Mouse (Mus musculus) hindbrain, embryonic 13.5 days (tissue): Measurements from ENCODE around the gene Mon1a. TPM values are rescaled to one million over a fixed set of nuclear protein-coding genes. Genes with fewer than 3 reads are reported as not detected.

Experiments
- ATAC-seq: fragments of 200-750 bp; cut with Nextera tagmentation; 2 replicates; pipeline ENCODE4 v1.8.0; 2017; ENCODE audit warnings: moderate TSS enrichment; ENCODE audit not compliant: low FRiP score
- H3K27ac ChIP-seq: fragments of 300-500 bp; sonication (generic); 2 replicates; pipeline ENCODE4 v1.5.1; 2015; ENCODE audit warnings: inconsistent platforms, mild to moderate bottlenecking, moderate library complexity
- H3K27me3 ChIP-seq: fragments of 300-500 bp; sonication (generic); 2 replicates; pipeline ENCODE4 v1.6.1; 2015; ENCODE audit warnings: mild to moderate bottlenecking, inconsistent platforms
- H3K36me3 ChIP-seq: fragments of 300-500 bp; sonication (generic); 2 replicates; pipeline ENCODE4 v1.6.1; 2015; ENCODE audit warnings: mild to moderate bottlenecking, inconsistent platforms
- H3K4me1 ChIP-seq: fragments of 300-500 bp; sonication (generic); replicated peaks from 2 replicates; pipeline ENCODE4 v1.6.1; 2015; ENCODE audit warnings: inconsistent platforms
- H3K4me2 ChIP-seq: fragments of 300-500 bp; sonication (generic); 2 replicates; pipeline ENCODE4 v1.6.1; 2015; ENCODE audit warnings: inconsistent platforms, mild to moderate bottlenecking, moderate library complexity
- H3K4me3 ChIP-seq: fragments of 300-500 bp; sonication (generic); 2 replicates; pipeline ENCODE4 v1.5.1; 2015; ENCODE audit warnings: mild to moderate bottlenecking, inconsistent platforms
- H3K9ac ChIP-seq: fragments of 300-500 bp; sonication (generic); 2 replicates; pipeline ENCODE4 v1.6.1; 2015; ENCODE audit warnings: mild to moderate bottlenecking, inconsistent platforms
- H3K9me3 ChIP-seq: fragments of 300-500 bp; sonication (generic); 2 replicates; pipeline ENCODE4 v1.6.1; 2016; ENCODE audit warnings: inconsistent platforms
- WGBS: fragments of 180-500 bp; shearing (Covaris S2); methylation state at CpG from one replicate; pipeline ENCODE4 v1.1.7; 2015; 5-methylcytosine and 5-hydroxymethylcytosine counted together
- polyA plus RNA-seq: library from polyadenylated mRNA; unstranded; fragments of >200 nt; fragmentation: Nextera tagmentation; extraction: Ambion mirVana; gene quantifications from 2 replicates; pipeline ENCODE4 v1.2.1, GENCODE M21; 2015

Gene Mon1a
- polyA plus RNA-seq, 1 experiment from 2014 or later: 25.2 TPM

DNA sequence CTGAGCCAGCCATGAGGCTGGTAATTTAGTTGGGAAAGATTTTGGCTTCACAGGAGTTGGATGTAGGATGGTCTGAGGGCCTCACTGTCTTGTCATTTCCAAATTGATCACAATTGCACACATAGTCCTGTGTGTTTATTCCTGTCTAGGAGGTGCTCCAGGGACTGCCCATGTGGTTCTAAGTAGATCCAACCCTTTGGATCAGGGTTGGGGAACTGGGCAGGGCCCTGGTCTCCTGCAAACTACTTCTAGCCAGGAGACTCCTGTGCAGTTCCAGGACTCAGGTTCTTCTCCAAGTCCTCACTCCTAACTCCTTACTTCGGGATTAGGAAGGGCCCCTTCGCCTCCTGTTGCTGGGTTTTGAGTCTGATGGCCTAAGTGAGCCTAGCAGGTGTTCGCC is 47.4 kb downstream of the Mon1a start, which contains the start of gene Camkv:
Gene Camkv, plus strand, starts transcription at position 301 of the 400 bp plus-strand sequence.
- ATAC-seq: no peak
- H3K36me3 ChIP-seq: no peaks in the 10 kb centered on the region
- H3K27me3 ChIP-seq: peaks cover 27% of the 10 kb centered on the region
- H3K27ac ChIP-seq: no peak within 1 kb of the TSS
- peaks cover 29% of the 10 kb centered on the region for H3K4me1 ChIP-seq
- 13% methylated on average over 3 of the region's 3 CpGs for WGBS
- H3K9me3 ChIP-seq: no peaks in the 10 kb centered on the region
- peak within 1 kb of the TSS; percentile 53 for H3K4me3 ChIP-seq
- peak within 1 kb of the TSS; percentile 91 for H3K4me2 ChIP-seq
- peak within 1 kb of the TSS; percentile 72 for H3K9ac ChIP-seq

DNA sequence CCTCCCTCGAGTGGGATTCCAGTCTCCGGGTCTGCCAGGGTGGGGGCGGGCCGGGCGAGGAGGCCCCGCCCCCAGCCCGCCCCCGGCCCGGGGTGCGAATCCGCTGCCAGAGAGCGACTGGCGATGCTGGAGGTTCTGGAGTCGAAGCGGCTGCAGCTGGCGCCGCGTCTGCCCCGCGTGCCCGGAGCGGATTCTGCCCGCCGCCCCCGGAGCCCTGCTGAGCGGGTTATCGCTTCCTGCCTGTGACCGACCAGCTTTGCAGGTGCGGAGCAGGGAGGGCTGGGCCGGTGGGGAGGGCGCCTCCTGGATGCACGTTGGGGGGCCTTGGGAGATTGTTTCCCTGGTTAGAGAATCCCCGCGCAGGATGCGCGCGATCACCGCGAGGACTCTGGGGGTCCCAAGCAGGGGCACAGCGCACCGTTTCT is 47.9 kb downstream of the Mon1a start:
- Histone ChIP-seq H3K4me3 (peak overlapping the region; percentile 53), H3K27ac (no peak overlapping the region), H3K4me2 (peak overlapping the region; percentile 91), H3K36me3 (no peaks in the 10 kb centered on the region), H3K9ac (peak overlapping the region; percentile 72), H3K4me1 (peaks cover 29% of the 10 kb centered on the region), H3K27me3 (peaks cover 27% of the 10 kb centered on the region), H3K9me3 (no peaks in the 10 kb centered on the region)
- ATAC-seq: peak; percentile 50
- under 1% methylated on average over 40 of the region's 41 CpGs for WGBS

DNA sequence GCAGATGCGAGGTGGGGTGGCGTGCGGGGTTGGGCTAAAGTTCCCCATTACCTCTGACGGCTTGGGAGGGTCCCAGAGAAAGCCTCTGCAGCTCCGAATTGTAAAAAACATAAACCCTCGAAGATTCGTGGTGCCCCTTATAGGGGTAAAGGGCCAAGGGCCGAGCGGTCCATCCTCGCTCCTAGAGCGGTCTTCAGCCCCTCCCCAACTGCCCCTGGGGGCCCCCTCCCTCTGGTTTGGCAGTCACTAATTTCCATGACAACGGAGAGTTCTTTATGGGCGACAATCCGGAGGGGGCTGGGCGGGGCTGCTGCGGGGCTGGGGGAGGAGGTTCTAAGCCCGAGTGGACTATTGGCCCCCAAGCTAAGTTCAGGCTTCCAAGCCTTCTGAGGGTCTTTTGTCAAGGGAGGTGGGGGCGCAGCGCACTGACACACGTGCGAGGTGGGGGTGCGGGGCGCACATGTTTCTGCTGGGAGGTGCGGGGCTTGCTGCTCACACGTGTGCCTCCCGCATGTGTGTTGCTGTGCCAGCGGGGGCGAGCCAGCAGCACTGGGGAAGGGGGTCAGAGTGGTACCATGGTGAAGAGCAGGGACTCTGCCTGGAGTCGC is 48.4 kb downstream of the Mon1a start:
- Histone ChIP-seq H3K9me3 (no peaks in the 10 kb centered on the region), H3K36me3 (no peaks in the 10 kb centered on the region), H3K4me2 (peak overlapping the region; percentile 91), H3K27me3 (peaks cover 27% of the 10 kb centered on the region), H3K9ac (peak overlapping the region; percentile 72), H3K4me3 (peak overlapping the region; percentile 53), H3K27ac (no peak overlapping the region), H3K4me1 (peaks cover 29% of the 10 kb centered on the region)
- under 1% methylated on average over 29 of the region's 29 CpGs for WGBS
- peak; percentile 62 for ATAC-seq

DNA sequence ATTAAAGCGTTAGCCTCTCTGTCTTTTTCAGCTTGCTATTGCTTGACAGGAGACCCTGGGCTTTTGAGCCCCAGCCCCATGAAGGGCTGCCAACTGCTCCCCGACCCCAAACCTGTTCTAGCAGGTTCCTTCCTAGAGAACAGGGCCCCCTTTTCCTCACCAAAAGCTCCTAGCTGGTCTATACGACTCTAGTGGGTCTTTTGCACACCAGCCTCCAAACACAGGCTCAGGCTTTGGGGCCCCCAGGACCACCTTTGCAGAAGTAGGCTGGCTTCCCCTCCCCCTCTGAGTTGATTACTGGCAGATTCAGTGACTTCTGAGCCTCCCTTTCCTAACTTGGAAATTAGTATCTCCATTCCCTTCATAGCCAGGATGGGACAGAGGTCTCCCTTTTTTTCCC is 48.9 kb downstream of the Mon1a start:
- H3K4me2 ChIP-seq: peak overlapping the region; percentile 91
- WGBS: 8% methylated on average over 3 of the region's 3 CpGs
- H3K4me3 ChIP-seq: peak overlapping the region; percentile 53
- H3K9me3 ChIP-seq: no peaks in the 10 kb centered on the region
- peak overlapping the region; percentile 72 for H3K9ac ChIP-seq
- peaks cover 27% of the 10 kb centered on the region for H3K27me3 ChIP-seq
- H3K4me1 ChIP-seq: peaks cover 27% of the 10 kb centered on the region
- no peaks in the 10 kb centered on the region for H3K36me3 ChIP-seq
- no peak overlapping the region for H3K27ac ChIP-seq
- 0 out of 2 replicates have a peak, but pooled peaks have one; percentile 8 for ATAC-seq

DNA sequence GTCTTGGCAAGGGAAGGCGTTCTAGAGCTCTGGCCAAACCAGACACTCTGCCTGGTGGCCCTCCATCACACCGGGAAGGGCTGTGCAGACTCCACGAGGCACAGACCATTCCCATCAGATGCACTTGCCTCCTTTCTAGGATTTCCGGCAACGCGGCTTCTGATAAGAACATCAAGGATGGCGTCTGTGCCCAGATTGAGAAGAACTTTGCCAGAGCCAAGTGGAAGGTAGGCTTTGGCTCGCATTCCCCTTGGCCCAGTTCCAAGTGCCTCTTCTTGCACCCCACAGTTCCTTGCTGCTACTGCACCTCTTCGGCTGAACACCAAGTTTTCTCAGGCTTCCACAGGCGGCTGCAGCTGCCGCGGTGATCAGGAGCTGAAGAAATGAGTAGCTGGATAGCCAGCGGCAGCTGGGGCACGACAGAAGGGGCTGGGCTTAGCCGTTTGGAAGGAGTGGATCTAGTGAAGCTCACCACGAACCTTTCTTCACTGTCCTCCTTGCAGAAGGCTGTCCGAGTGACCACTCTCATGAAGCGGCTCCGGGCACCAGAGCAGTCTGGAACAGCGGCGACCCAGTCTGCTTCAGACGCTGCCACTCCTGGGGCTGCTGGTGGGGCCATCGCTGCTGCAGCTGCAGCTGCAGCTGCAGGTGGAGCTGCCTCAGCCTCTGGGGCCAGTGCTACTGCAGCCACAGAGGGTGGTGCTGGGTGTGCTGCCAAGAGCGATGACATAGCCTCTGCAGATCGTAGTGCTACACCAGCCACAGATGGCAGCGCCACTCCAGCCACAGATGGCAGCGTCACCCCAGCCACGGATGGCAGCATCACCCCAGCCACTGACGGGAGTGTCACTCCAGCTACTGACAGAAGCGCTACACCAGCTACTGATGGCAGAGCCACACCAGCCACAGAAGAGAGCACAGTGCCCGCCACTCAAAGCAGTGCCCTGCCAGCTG is 59.6 kb downstream of the Mon1a start:
- no peak overlapping the region for H3K27ac ChIP-seq
- no peak for ATAC-seq
- 91% methylated on average over 31 of the region's 31 CpGs for WGBS

DNA sequence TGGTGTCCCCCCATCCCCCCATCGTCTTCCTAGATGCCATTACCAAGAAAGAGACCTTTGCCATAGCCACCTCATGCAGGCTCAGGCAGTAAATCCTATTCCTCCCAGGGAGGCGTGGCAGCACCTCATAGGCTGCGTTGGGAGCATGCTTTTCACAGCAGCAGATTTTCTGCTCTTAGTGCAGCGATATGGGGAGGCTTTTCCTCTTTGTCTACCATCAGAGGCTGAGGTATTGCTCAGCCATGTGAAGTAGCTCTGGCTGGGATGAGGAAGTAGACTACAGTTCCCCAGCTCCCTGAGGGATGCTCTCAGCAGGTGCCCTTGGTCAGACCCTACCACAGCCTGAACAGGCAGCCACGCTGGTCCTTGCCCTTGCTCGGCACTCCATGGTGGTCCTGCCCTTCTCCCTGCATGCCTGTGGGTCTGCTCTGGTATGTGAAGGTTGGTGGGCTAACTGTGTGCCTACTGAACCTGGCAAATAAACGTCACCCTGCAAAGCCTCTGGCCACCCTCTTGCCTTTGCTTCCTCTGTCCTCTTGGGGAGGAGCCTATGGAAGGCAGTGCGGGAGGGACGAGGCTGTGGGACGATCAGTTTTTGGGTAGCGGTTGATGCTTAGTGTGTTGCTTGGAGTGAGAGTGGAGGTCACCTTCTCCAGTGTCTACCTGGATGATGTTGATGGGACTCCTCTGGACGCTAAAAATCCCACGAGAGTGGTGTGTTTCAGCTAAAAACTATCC is 61.4 kb downstream of the Mon1a start:
- no peak for ATAC-seq
- Histone ChIP-seq H3K9ac (no peak overlapping the region), H3K36me3 (no peaks in the 10 kb centered on the region), H3K4me2 (no peak overlapping the region), H3K4me1 (peaks cover 16% of the 10 kb centered on the region), H3K4me3 (no peak overlapping the region), H3K9me3 (no peaks in the 10 kb centered on the region), H3K27me3 (no peaks in the 10 kb centered on the region), H3K27ac (no peak overlapping the region)
- WGBS: 86% methylated on average over 13 of the region's 13 CpGs

More for the DNA sequence above, 59.6 kb downstream of the Mon1a start:
- no peak overlapping the region for H3K9ac ChIP-seq
- H3K9me3 ChIP-seq: no peaks in the 10 kb centered on the region
- no peak overlapping the region for H3K4me3 ChIP-seq
- no peaks in the 10 kb centered on the region for H3K27me3 ChIP-seq
- H3K4me1 ChIP-seq: peaks cover 16% of the 10 kb centered on the region
- H3K4me2 ChIP-seq: no peak overlapping the region
- no peaks in the 10 kb centered on the region for H3K36me3 ChIP-seq

DNA sequence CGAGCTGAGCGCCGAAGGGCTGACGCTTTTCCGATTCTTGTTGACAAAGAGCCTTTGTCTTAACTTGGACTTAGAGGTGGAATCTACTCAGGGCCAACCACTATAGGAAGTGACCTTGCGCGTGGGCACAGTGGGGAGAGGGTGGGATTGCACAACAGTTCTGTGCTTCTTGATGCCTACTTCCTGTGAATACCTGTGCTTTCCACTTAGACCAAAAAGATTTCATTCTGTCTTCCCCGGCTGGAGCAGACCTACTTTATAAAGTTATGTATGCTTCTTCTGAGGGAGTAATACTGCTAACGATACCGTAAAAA is 61.9 kb downstream of the Mon1a start, which contains the start of gene Traip:
Gene Traip, plus strand, starts transcription at position 215 of the 314 bp plus-strand sequence.
- Histone ChIP-seq H3K36me3 (no peaks in the 10 kb centered on the region), H3K4me1 (peaks cover 16% of the 10 kb centered on the region), H3K27ac (peak within 1 kb of the TSS; percentile 89), H3K9me3 (no peaks in the 10 kb centered on the region), H3K4me3 (peak within 1 kb of the TSS; percentile 60), H3K4me2 (peak within 1 kb of the TSS; percentile 78), H3K9ac (peak within 1 kb of the TSS; percentile 76), H3K27me3 (no peaks in the 10 kb centered on the region)
- WGBS: 93% methylated on average over 10 of the region's 10 CpGs
- no peak for ATAC-seq

DNA sequence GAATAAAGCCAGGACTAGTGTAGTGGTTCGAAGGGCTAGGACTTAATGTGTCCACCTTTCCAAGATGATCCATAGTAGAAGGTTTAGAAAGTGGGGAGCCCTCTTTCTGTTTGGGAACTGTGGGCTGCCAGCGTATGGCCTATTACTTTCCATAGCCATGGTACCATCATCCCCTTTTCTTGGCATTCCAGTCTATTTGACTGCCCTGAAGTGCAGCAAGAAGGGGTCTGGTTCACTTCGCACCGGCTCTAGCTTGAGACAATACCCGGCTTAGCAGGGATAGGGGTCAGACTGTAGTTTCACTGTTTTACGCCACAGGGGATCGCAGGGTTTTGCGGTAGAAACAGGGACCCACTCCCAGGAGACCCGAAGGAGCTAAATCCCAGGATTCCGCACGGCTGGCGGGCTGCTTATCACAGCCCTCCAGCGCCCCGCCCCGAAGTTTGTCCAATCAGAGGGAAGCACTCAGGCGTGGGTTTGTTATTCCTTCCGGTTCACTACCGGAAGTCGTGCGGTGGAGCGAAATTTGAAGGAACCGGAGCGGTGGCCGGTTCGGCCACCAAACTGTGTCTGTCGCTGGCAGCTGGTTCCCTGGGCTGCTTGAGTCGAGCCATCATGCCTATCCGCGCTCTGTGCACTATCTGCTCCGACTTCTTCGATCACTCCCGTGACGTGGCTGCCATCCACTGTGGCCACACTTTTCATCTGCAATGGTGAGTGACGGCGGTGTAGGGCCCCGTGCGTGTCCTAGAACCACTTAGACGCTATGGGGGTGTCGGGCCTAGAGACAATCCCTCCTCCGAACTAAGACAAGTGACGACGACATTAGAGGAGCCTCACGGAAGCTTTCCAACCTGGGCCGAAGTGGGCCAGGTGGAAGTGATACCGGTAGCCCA is 62.8 kb downstream of the Mon1a start:
- Histone ChIP-seq H3K27me3 (no peaks in the 10 kb centered on the region), H3K9ac (peak overlapping the region; percentile 76)

More for the DNA sequence above, 62.8 kb downstream of the Mon1a start:
- H3K36me3 ChIP-seq: no peaks in the 10 kb centered on the region
- no peaks in the 10 kb centered on the region for H3K9me3 ChIP-seq
- WGBS: 17% methylated on average over 45 of the region's 45 CpGs
- ATAC-seq: peak; percentile 96
- H3K4me3 ChIP-seq: peak overlapping the region; percentile 60
- peak overlapping the region; percentile 78 for H3K4me2 ChIP-seq
- H3K27ac ChIP-seq: peak overlapping the region; percentile 89
- H3K4me1 ChIP-seq: peaks cover 16% of the 10 kb centered on the region

Other genes starting within 250 kb of the Mon1a start
- 25.3 and 26.2 TPM in 2 replicates for gene Slc38a3, start 218.6 kb upstream of the Mon1a start, polyA plus RNA-seq
- gene Gnat1, start 208.4 kb upstream of the Mon1a start, polyA plus RNA-seq: 1.8 TPM in 2 replicates
- 16.4 and 17.0 TPM in 2 replicates for gene Sema3f, start 177.7 kb upstream of the Mon1a start, polyA plus RNA-seq
- gene Rbm5, start 117.2 kb upstream of the Mon1a start, polyA plus RNA-seq: 277 and 286 TPM in 2 replicates
- gene Rbm6, start 14.9 kb upstream of the Mon1a start, polyA plus RNA-seq: 121 and 122 TPM in 2 replicates
- gene Mst1r, start 18.7 kb downstream of the Mon1a start, polyA plus RNA-seq: 1.8 and 2.1 TPM in 2 replicates
- gene Actl11, start 40.3 kb downstream of the Mon1a start, polyA plus RNA-seq: not detected in 2 replicates
- 12.4 and 13.3 TPM in 2 replicates for gene Camkv, start 47.5 kb downstream of the Mon1a start, polyA plus RNA-seq
- 7.7 and 9.5 TPM in 2 replicates for gene Traip, start 62.0 kb downstream of the Mon1a start, polyA plus RNA-seq
- 4.8 and 5.8 TPM in 2 replicates for gene Uba7, start 87.4 kb downstream of the Mon1a start, polyA plus RNA-seq
- 1.1 and 1.4 TPM in 2 replicates for gene Gm20661, start 94.9 kb downstream of the Mon1a start, polyA plus RNA-seq
- 20.2 and 21.3 TPM in 2 replicates for gene Inka1, start 97.7 kb downstream of the Mon1a start, polyA plus RNA-seq
- 2.0 and 2.6 TPM in 2 replicates for gene Cdhr4, start 104.3 kb downstream of the Mon1a start, polyA plus RNA-seq
- gene Gm20662, start 108.2 kb downstream of the Mon1a start, polyA plus RNA-seq: 0.60 and 0.79 TPM in 2 replicates
- 103 and 107 TPM in 2 replicates for gene Ip6k1, start 114.3 kb downstream of the Mon1a start, polyA plus RNA-seq
- 20.1 and 21.1 TPM in 2 replicates for gene Gmppb, start 161.1 kb downstream of the Mon1a start, polyA plus RNA-seq
- 3.1 and 3.4 TPM in 2 replicates for gene Amigo3, start 165.0 kb downstream of the Mon1a start, polyA plus RNA-seq
- gene Mst1, start 192.3 kb downstream of the Mon1a start, polyA plus RNA-seq: not detected in 2 replicates
- gene Rnf123, start 195.2 kb downstream of the Mon1a start, polyA plus RNA-seq: 42.8 and 43.1 TPM in 2 replicates
- 57.7 and 57.8 TPM in 2 replicates for gene Apeh, start 206.5 kb downstream of the Mon1a start, polyA plus RNA-seq